Mouse (Mus musculus): Measurements from ENCODE around the gene Gm6812.
"Not testable (repeated sequence)": the region's sequence is repeated elsewhere in the genome, so short reads cannot be mapped to it uniquely, and the experiment has no call there.

Gm6812 gene

GRCm38 (mm10) chrX:68892953-68893352 is at the start of gene Gm6812:
Gm6812 (minus strand) TSS chrX:68893053.
- DNase-seq (ENCODE audit: low read depth, low spot score): not testable (repeated sequence)

GRCm38 (mm10) chrX:68865145-68865544 is 27.7 kb downstream of the Gm6812 start:
- DNase-seq (ENCODE audit: low read depth, low spot score): no peak

Data from 3T3-L1 (cell line).